Mouse (Mus musculus) hindbrain, embryonic 14.5 days (tissue): ENCODE results near the gene Pnpla6. TPM values are rescaled to one million over a fixed set of nuclear protein-coding genes. Genes with fewer than 3 reads are reported as not detected.

Experiments
- ATAC-seq: fragments of 200-750 bp; cut with Nextera tagmentation; 2 replicates; pipeline ENCODE4 v1.8.0; 2017; ENCODE audit warnings: moderate number of reproducible peaks, mild to moderate bottlenecking, moderate TSS enrichment, moderate library complexity; ENCODE audit not compliant: low FRiP score
- DNase-seq: peaks from one replicate; pipeline ENCODE4 v3.0.0-alpha.2; 2015; ENCODE audit warnings: low spot score
- H3K27ac ChIP-seq: fragments of 300-500 bp; sonication (generic); 2 replicates; pipeline ENCODE4 v1.5.1; 2014; ENCODE audit warnings: mild to moderate bottlenecking, moderate library complexity
- H3K27me3 ChIP-seq: fragments of 300-500 bp; sonication (generic); 2 replicates; pipeline ENCODE4 v1.6.1; 2014; ENCODE audit warnings: mild to moderate bottlenecking, low read length, mixed read lengths; ENCODE audit not compliant: control insufficient read depth, insufficient read depth
- H3K36me3 ChIP-seq: fragments of 300-500 bp; sonication (generic); replicated peaks from 2 replicates; pipeline ENCODE4 v1.6.1; 2014; ENCODE audit not compliant: control insufficient read depth, insufficient read depth
- H3K4me1 ChIP-seq: fragments of 300-500 bp; sonication (generic); replicated peaks from 2 replicates; pipeline ENCODE4 v1.6.1; 2014; ENCODE audit warnings: antibody characterized with exemption, low read length, mixed read lengths; ENCODE audit not compliant: control insufficient read depth, insufficient read depth
- H3K4me2 ChIP-seq: fragments of 300-500 bp; sonication (generic); replicated peaks from 2 replicates; pipeline ENCODE4 v1.6.1; 2014; ENCODE audit warnings: mild to moderate bottlenecking, moderate library complexity
- H3K4me3 ChIP-seq: fragments of 300-500 bp; sonication (generic); replicated peaks from 2 replicates; pipeline ENCODE4 v1.5.1; 2014; ENCODE audit warnings: mild to moderate bottlenecking, low read length
- H3K9ac ChIP-seq: fragments of 300-500 bp; sonication (generic); 2 replicates; pipeline ENCODE4 v1.6.1; 2014
- H3K9me3 ChIP-seq: fragments of 300-500 bp; sonication (generic); 2 replicates; pipeline ENCODE4 v1.6.1; 2016; ENCODE audit warnings: low read length; ENCODE audit not compliant: control insufficient read depth
- WGBS: fragments of 180-500 bp; shearing (Covaris S2); extraction: QIAGEN DNeasy Blood & Tissue Kit; methylation state at CpG from one replicate; pipeline ENCODE4 v1.1.7; 2014; 5-methylcytosine and 5-hydroxymethylcytosine counted together
- polyA plus RNA-seq: library from polyadenylated mRNA; unstranded; fragments of >200 nt; fragmentation: Nextera tagmentation; extraction: Ambion mirVana; gene quantifications from 2 replicates; pipeline ENCODE4 v1.2.1, GENCODE M21; 2014

The Pnpla6 gene
- polyA plus RNA-seq, 1 experiment from 2014 or later = 36.5 TPM

GRCm38 (mm10) chr8:3530816-3531215, 15.6 kb downstream of the Pnpla6 start:
- DNase-seq = no peak
- Histone ChIP-seq H3K4me1 (no peaks in the 10 kb centered on the region), H3K4me2 (no peak overlapping the region), H3K36me3 (peaks cover 57% of the 10 kb centered on the region), H3K9ac (no peak overlapping the region), H3K27ac (no peak overlapping the region), H3K9me3 (no peaks in the 10 kb centered on the region), H3K4me3 (no peak overlapping the region), H3K27me3 (no peaks in the 10 kb centered on the region)
- 93% methylated on average over 5 of the region's 5 CpGs for WGBS
- no peak for ATAC-seq

DNA sequence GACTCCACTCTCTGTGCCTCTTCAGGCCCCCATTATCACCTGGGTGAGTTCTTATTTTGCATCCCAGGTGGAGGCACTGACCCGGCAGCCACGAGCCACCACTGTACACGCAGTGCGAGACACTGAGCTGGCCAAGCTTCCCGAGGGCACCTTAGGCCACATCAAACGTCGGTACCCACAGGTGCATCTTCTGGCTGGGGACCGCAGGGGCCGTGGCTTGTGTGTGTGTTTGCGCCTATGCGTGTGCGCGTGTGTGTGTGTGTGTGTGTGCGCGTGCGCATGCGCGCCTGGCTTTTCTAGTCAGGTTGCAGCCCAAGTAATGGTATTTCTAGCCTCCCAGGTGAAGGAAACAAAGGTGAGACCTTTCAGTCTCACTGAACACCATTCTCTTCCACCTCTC, 16.8 kb downstream of the Pnpla6 start:
- ATAC-seq = no peak
- Histone ChIP-seq H3K4me2 (no peak overlapping the region), H3K4me3 (no peak overlapping the region), H3K9me3 (no peaks in the 10 kb centered on the region), H3K36me3 (peaks cover 60% of the 10 kb centered on the region), H3K27me3 (no peaks in the 10 kb centered on the region), H3K4me1 (no peaks in the 10 kb centered on the region), H3K27ac (no peak overlapping the region), H3K9ac (no peak overlapping the region)
- no peak for DNase-seq
- whole genome bisulfite sequencing = 96% methylated on average over 18 of the region's 18 CpGs

DNA sequence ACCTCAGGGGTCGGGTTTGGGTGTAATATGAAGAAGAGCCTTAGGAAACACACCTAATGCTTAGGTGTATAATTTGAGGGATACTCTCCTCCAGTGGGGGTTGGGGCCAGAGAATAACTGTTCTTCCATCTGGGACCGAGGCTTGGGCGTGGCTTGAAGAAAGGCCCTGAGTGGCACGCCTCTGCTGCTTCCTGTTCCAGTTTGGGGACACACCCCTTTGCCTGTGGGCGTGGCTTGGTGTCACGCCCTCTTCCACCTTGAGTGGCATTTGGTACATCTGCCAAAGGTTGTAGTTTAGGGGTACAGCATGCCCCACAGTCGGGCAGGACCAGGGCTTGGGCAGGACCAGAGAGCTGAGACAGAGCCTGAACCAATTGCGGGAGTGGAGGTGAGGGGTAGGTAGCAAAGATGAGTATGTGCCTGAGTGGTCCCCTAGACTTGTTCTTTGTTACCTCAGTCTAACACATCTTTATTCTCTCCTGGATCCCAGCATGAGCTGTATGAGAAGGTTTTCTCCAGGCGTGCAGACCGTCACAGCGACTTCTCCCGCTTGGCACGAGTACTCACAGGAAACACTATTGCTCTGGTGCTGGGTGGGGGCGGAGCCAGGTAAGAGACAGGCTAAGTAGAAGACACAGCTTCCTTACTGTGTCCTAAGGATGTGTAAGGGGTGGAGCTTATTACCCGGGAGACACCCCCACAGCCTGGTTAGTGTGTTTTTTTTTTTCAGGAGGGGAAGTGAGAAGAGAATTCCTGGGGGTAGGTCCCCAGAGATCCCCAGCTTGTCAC, 21.1 kb downstream of the Pnpla6 start:
- ATAC-seq (no peak), DNase-seq (no peak)
- no peak overlapping the region for H3K9ac ChIP-seq
- 70% methylated on average over 15 of the region's 15 CpGs for WGBS
- no peaks in the 10 kb centered on the region for H3K9me3 ChIP-seq
- H3K27me3 ChIP-seq = no peaks in the 10 kb centered on the region
- no peak overlapping the region for H3K4me2 ChIP-seq
- no peak overlapping the region for H3K27ac ChIP-seq
- H3K36me3 ChIP-seq = peaks cover 82% of the 10 kb centered on the region
- H3K4me1 ChIP-seq = no peaks in the 10 kb centered on the region
- no peak overlapping the region for H3K4me3 ChIP-seq

GRCm38 (mm10) chr8:3536940-3537339, 21.8 kb downstream of the Pnpla6 start:
- DNase-seq (no peak), ATAC-seq (no peak)
- Histone ChIP-seq H3K4me1 (no peaks in the 10 kb centered on the region), H3K27ac (no peak overlapping the region), H3K9ac (no peak overlapping the region), H3K4me3 (no peak overlapping the region), H3K27me3 (no peaks in the 10 kb centered on the region), H3K36me3 (peaks cover 82% of the 10 kb centered on the region), H3K4me2 (no peak overlapping the region), H3K9me3 (no peaks in the 10 kb centered on the region)
- WGBS = 94% methylated on average over 9 of the region's 9 CpGs

DNA sequence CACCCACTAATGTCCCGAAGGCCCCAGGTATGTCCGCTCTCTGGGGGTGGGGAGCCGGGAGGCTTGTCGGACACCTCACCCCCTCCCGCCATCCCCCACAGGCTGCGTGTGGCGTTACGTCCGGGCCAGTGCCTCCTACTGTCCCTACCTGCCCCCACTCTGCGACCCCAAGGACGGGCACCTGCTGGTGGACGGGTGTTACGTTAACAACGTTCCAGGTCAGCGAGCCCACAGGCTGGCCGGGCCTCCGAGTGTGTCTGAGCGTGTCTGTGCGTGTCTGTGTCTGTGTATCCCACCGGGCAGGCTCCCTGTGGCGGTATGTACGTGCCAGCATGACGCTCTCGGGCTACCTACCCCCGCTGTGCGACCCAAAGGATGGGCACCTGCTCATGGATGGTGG, 22.5 kb downstream of the Pnpla6 start:
- Histone ChIP-seq H3K4me1 (no peaks in the 10 kb centered on the region), H3K9ac (no peak overlapping the region), H3K27ac (no peak overlapping the region), H3K9me3 (no peaks in the 10 kb centered on the region), H3K36me3 (peaks cover 77% of the 10 kb centered on the region), H3K27me3 (no peaks in the 10 kb centered on the region), H3K4me2 (no peak overlapping the region), H3K4me3 (no peak overlapping the region)
- DNase-seq = no peak
- ATAC-seq = peak; percentile 52; the same call in 1 of the 2 replicates
- 95% methylated on average over 26 of the region's 26 CpGs for WGBS

GRCm38 (mm10) chr8:3539146-3539545, 24.0 kb downstream of the Pnpla6 start:
- DNase-seq (no peak), ATAC-seq (no peak)
- H3K4me2 ChIP-seq = no peak overlapping the region
- no peak overlapping the region for H3K27ac ChIP-seq
- H3K9ac ChIP-seq = no peak overlapping the region
- no peaks in the 10 kb centered on the region for H3K9me3 ChIP-seq
- no peak overlapping the region for H3K4me3 ChIP-seq
- H3K36me3 ChIP-seq = peaks cover 82% of the 10 kb centered on the region
- no peaks in the 10 kb centered on the region for H3K4me1 ChIP-seq
- no peaks in the 10 kb centered on the region for H3K27me3 ChIP-seq
- WGBS = 86% methylated on average over 7 of the region's 7 CpGs

DNA sequence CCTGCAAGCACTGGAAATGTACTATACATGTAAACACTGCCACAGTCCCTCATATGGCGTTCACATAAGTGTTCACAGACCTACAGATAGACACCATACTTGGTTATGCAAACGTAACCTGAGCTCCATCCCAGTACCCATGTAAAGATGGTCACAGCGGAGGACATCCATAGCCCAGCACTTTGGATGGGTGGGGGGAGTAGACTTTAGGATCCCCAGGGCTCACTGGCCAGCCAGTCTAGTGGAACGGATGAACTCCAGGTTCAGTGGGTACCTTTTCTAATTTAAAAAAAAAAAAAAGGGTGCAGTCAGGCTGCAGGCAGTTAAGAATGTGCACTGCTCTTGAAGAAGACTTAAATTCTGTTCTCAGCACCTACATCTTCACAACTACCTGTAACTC, 24.9 kb downstream of the Pnpla6 start:
- Histone ChIP-seq H3K27ac (no peak overlapping the region), H3K4me3 (no peak overlapping the region), H3K27me3 (no peaks in the 10 kb centered on the region), H3K9me3 (no peaks in the 10 kb centered on the region), H3K36me3 (peaks cover 91% of the 10 kb centered on the region), H3K4me2 (no peak overlapping the region), H3K4me1 (no peaks in the 10 kb centered on the region), H3K9ac (no peak overlapping the region)
- WGBS = 95% methylated on average over 4 of the region's 4 CpGs
- ATAC-seq (no peak), DNase-seq (no peak)

GRCm38 (mm10) chr8:3546511-3546910, 31.3 kb downstream of the Pnpla6 start:
- Histone ChIP-seq H3K4me1 (no peaks in the 10 kb centered on the region), H3K4me2 (no peak overlapping the region), H3K36me3 (peaks cover 39% of the 10 kb centered on the region), H3K9ac (no peak overlapping the region), H3K9me3 (no peaks in the 10 kb centered on the region), H3K4me3 (no peak overlapping the region), H3K27ac (no peak overlapping the region), H3K27me3 (no peaks in the 10 kb centered on the region)
- 86% methylated on average over 2 of the region's 2 CpGs for WGBS
- no peak for DNase-seq
- ATAC-seq = no peak

- no peaks in the 10 kb centered on the region for H3K27me3 ChIP-seq
- no peak overlapping the region for H3K9ac ChIP-seq
- H3K4me1 ChIP-seq = no peaks in the 10 kb centered on the region
- H3K4me3 ChIP-seq = no peak overlapping the region
- no peak for ATAC-seq
- H3K4me2 ChIP-seq = no peak overlapping the region
- no peaks in the 10 kb centered on the region for H3K9me3 ChIP-seq
- 79% methylated on average over 1 of the region's 1 CpGs for WGBS
- DNase-seq = no peak
- H3K36me3 ChIP-seq = no peaks in the 10 kb centered on the region
- H3K27ac ChIP-seq = no peak overlapping the region
Observed at GRCm38 (mm10) chr8:3552240-3552639, 37.1 kb downstream of the Pnpla6 start.

GRCm38 (mm10) chr8:3556114-3556513, 40.9 kb downstream of the Pnpla6 start:
- peak; percentile 93 for ATAC-seq
- no peaks in the 10 kb centered on the region for H3K9me3 ChIP-seq
- 65% methylated on average over 4 of the region's 4 CpGs for WGBS

More at GRCm38 (mm10) chr8:3556114-3556513, 40.9 kb downstream of the Pnpla6 start:
- no peaks in the 10 kb centered on the region for H3K27me3 ChIP-seq
- no peak overlapping the region for H3K27ac ChIP-seq
- no peaks in the 10 kb centered on the region for H3K4me1 ChIP-seq
- H3K36me3 ChIP-seq = no peaks in the 10 kb centered on the region
- no peak overlapping the region for H3K9ac ChIP-seq
- DNase-seq = no peak
- H3K4me2 ChIP-seq = no peak overlapping the region
- no peak overlapping the region for H3K4me3 ChIP-seq
